Mouse (Mus musculus) hematopoietic stem cell, adult 5-6 weeks (primary cell): ENCODE results near the gene Camk2g. TPM values are rescaled to one million over a fixed set of nuclear protein-coding genes. Genes with fewer than 3 reads are reported as not detected.
A peak's percentile ranks its signal among the peaks of the same experiment; 100 is the strongest.

Experiments used
- ATAC-seq, 2 experiments: fragments of 125-278 bp in 1 of 2; replicated peaks in 1 of 2; 2 replicates each; pipeline ENCODE4 v1.8.0; 2016 to 2017; ENCODE audit warnings: inconsistent platforms in 2 of 2, mild to moderate bottlenecking in 2 of 2, moderate number of reproducible peaks in 2 of 2, low read depth in 1 of 2, moderate TSS enrichment in 1 of 2; ENCODE audit not compliant: low FRiP score in 2 of 2, poor library complexity in 2 of 2, severe bottlenecking in 2 of 2, insufficient read depth in 1 of 2, low TSS enrichment in 1 of 2
- total RNA-seq: library from RNA; stranded (forward); fragments of 172-1452, 232-1000 nt; gene quantifications from 2 replicates; pipeline ENCODE4 v1.2.3, GENCODE M21; 2017

Gene Camk2g
- total RNA-seq, 1 experiment from 2014 or later = 99.3 TPM

- no peak for ATAC-seq
Observed at GRCm38 (mm10) chr14:20792243-20792921, 1.5 kb downstream of the Camk2g start.

- ATAC-seq = peak; percentile 40 to 42
Observed at GRCm38 (mm10) chr14:20791511-20792242, 2.2 kb downstream of the Camk2g start.

GRCm38 (mm10) chr14:20790996-20791395 lies 2.9 kb downstream of the Camk2g start:
- no peak for ATAC-seq

GRCm38 (mm10) chr14:20790445-20790844 lies 3.4 kb downstream of the Camk2g start:
- no peak for ATAC-seq

- no peak for ATAC-seq
Observed at GRCm38 (mm10) chr14:20789593-20789992, 4.3 kb downstream of the Camk2g start.

- ATAC-seq = no peak
Observed at GRCm38 (mm10) chr14:20788151-20788550, 5.7 kb downstream of the Camk2g start.

GRCm38 (mm10) chr14:20786611-20787015 lies 7.3 kb downstream of the Camk2g start:
- no peak for ATAC-seq

- ATAC-seq = no peak
Observed at GRCm38 (mm10) chr14:20786020-20786419, 7.9 kb downstream of the Camk2g start.

- peak; percentile 95 to 97 for ATAC-seq
Observed at GRCm38 (mm10) chr14:20785231-20785630, 8.7 kb downstream of the Camk2g start.

GRCm38 (mm10) chr14:20784708-20785107 lies 9.2 kb downstream of the Camk2g start:
- ATAC-seq = peak; percentile 54 to 68

- ATAC-seq = no peak
Observed at GRCm38 (mm10) chr14:20783526-20783925, 10.4 kb downstream of the Camk2g start.

GRCm38 (mm10) chr14:20782860-20783259 lies 11.0 kb downstream of the Camk2g start:
- no peak for ATAC-seq

- ATAC-seq = no peak
Observed at GRCm38 (mm10) chr14:20780217-20780616, 13.7 kb downstream of the Camk2g start.

- no peak for ATAC-seq
Observed at GRCm38 (mm10) chr14:20778496-20778895, 15.4 kb downstream of the Camk2g start.

- peak in 1 of 2 experiments; percentile 43; a peak in 1 of 4 replicates for ATAC-seq
Observed at GRCm38 (mm10) chr14:20775661-20776060, 18.2 kb downstream of the Camk2g start.

- no peak for ATAC-seq
Observed at GRCm38 (mm10) chr14:20773410-20773809, 20.5 kb downstream of the Camk2g start.

GRCm38 (mm10) chr14:20772808-20773207 lies 21.1 kb downstream of the Camk2g start:
- ATAC-seq = peak; percentile 87 to 94

- no peak for ATAC-seq
Observed at GRCm38 (mm10) chr14:20771941-20772340, 21.9 kb downstream of the Camk2g start.

GRCm38 (mm10) chr14:20768581-20768980 lies 25.3 kb downstream of the Camk2g start:
- ATAC-seq = no peak
